Mouse (Mus musculus): ENCODE results near the gene Cdh22. TPM values are rescaled to one million over a fixed set of nuclear protein-coding genes. Genes with fewer than 3 reads are reported as not detected.

The Cdh22 gene
- polyA plus RNA-seq, 1 experiment from 2014 or later: 4.6 TPM

- Histone ChIP-seq H3K4me2 (replicated peaks; ENCODE audit: low read depth, low read length) (peak overlapping the region; percentile 13; the same call in 1 of the 2 replicates), H3K4me1 (replicated peaks; ENCODE audit: control insufficient read depth, insufficient read depth, low read length) (0 out of 2 replicates have a peak, but pooled peaks cover 7% of the 10 kb centered on the region), H3K4me3 (ENCODE audit: low read depth, low read length) (0 out of 2 replicates have a peak overlapping the region, but pooled peaks have one; percentile 8), H3K36me3 (ENCODE audit: control insufficient read depth, insufficient read depth, low read length) (no peaks in the 10 kb centered on the region), H3K27me3 (ENCODE audit: control insufficient read depth, insufficient read depth, low read length) (peaks cover 51% of the 10 kb centered on the region), H3K9ac (ENCODE audit: low read depth, low read length) (0 out of 2 replicates have a peak overlapping the region, but pooled peaks have one; percentile 19), H3K9me3 (ENCODE audit: control insufficient read depth, low read length) (no peaks in the 10 kb centered on the region), H3K27ac (ENCODE audit: low read depth, low read length) (no peak overlapping the region)
- WGBS: under 1% methylated on average over 52 of the region's 54 CpGs
- peak; percentile 96 for DNase-seq (ENCODE audit: low spot score)
- peak; percentile 57; the same call in 1 of the 2 replicates for ATAC-seq (ENCODE audit: low FRiP score)
Observed at GRCm38 (mm10) chr2:165112149-165112548, 122.5 kb downstream of the Cdh22 start.

GRCm38 (mm10) chr2:165106585-165106984 is 128.1 kb downstream of the Cdh22 start:
- no peak for DNase-seq (ENCODE audit: low spot score)
- 16% methylated on average over 18 of the region's 18 CpGs for WGBS
- no peaks in the 10 kb centered on the region for H3K9me3 ChIP-seq (ENCODE audit: control insufficient read depth, low read length)
- peaks cover 20% of the 10 kb centered on the region for H3K27me3 ChIP-seq (ENCODE audit: control insufficient read depth, insufficient read depth, low read length)
- no peak overlapping the region for H3K4me3 ChIP-seq (ENCODE audit: low read depth, low read length)
- no peaks in the 10 kb centered on the region for H3K36me3 ChIP-seq (ENCODE audit: control insufficient read depth, insufficient read depth, low read length)
- peak; percentile 57; the same call in 1 of the 2 replicates for ATAC-seq (ENCODE audit: low FRiP score)
- H3K4me2 ChIP-seq (replicated peaks; ENCODE audit: low read depth, low read length): no peak overlapping the region
- H3K4me1 ChIP-seq (replicated peaks; ENCODE audit: control insufficient read depth, insufficient read depth, low read length): peaks cover 6% of the 10 kb centered on the region
- no peak overlapping the region for H3K9ac ChIP-seq (ENCODE audit: low read depth, low read length)
- peak overlapping the region; percentile 47; the same call in 1 of the 2 replicates for H3K27ac ChIP-seq (ENCODE audit: low read depth, low read length)

GRCm38 (mm10) chr2:165105513-165106079 is 129.1 kb downstream of the Cdh22 start:
- H3K9ac ChIP-seq (ENCODE audit: low read depth, low read length): no peak overlapping the region
- H3K4me1 ChIP-seq (replicated peaks; ENCODE audit: control insufficient read depth, insufficient read depth, low read length): peaks cover 6% of the 10 kb centered on the region
- no peak overlapping the region for H3K4me3 ChIP-seq (ENCODE audit: low read depth, low read length)
- H3K27me3 ChIP-seq (ENCODE audit: control insufficient read depth, insufficient read depth, low read length): peaks cover 10% of the 10 kb centered on the region
- ATAC-seq (ENCODE audit: low FRiP score) (no peak), DNase-seq (ENCODE audit: low spot score) (no peak)
- 72% methylated on average over 16 of the region's 16 CpGs for whole genome bisulfite sequencing
- no peak overlapping the region for H3K27ac ChIP-seq (ENCODE audit: low read depth, low read length)
- no peaks in the 10 kb centered on the region for H3K36me3 ChIP-seq (ENCODE audit: control insufficient read depth, insufficient read depth, low read length)
- H3K9me3 ChIP-seq (ENCODE audit: control insufficient read depth, low read length): no peaks in the 10 kb centered on the region
- H3K4me2 ChIP-seq (replicated peaks; ENCODE audit: low read depth, low read length): no peak overlapping the region

- Histone ChIP-seq H3K9ac (ENCODE audit: low read depth, low read length) (no peak overlapping the region), H3K27me3 (ENCODE audit: control insufficient read depth, insufficient read depth, low read length) (no peaks in the 10 kb centered on the region; the same call in 1 of the 2 replicates), H3K9me3 (ENCODE audit: control insufficient read depth, low read length) (no peaks in the 10 kb centered on the region), H3K4me2 (replicated peaks; ENCODE audit: low read depth, low read length) (no peak overlapping the region), H3K4me3 (ENCODE audit: low read depth, low read length) (no peak overlapping the region), H3K36me3 (ENCODE audit: control insufficient read depth, insufficient read depth, low read length) (no peaks in the 10 kb centered on the region), H3K27ac (ENCODE audit: low read depth, low read length) (no peak overlapping the region), H3K4me1 (replicated peaks; ENCODE audit: control insufficient read depth, insufficient read depth, low read length) (peaks cover 6% of the 10 kb centered on the region)
- no peak for DNase-seq (ENCODE audit: low spot score)
- 78% methylated on average over 3 of the region's 3 CpGs for WGBS
- no peak for ATAC-seq (ENCODE audit: low FRiP score)
Observed at GRCm38 (mm10) chr2:165102920-165103319, 131.7 kb downstream of the Cdh22 start.

GRCm38 (mm10) chr2:165100749-165101148 is 133.9 kb downstream of the Cdh22 start:
- peaks cover 5% of the 10 kb centered on the region; the same call in 1 of the 2 replicates for H3K4me1 ChIP-seq (replicated peaks; ENCODE audit: control insufficient read depth, insufficient read depth, low read length)

GRCm38 (mm10) chr2:165098861-165099260 is 135.8 kb downstream of the Cdh22 start:
- Histone ChIP-seq H3K27ac (ENCODE audit: low read depth, low read length) (no peak overlapping the region), H3K4me2 (replicated peaks; ENCODE audit: low read depth, low read length) (no peak overlapping the region), H3K9ac (ENCODE audit: low read depth, low read length) (no peak overlapping the region), H3K27me3 (ENCODE audit: control insufficient read depth, insufficient read depth, low read length) (no peaks in the 10 kb centered on the region; the same call in 1 of the 2 replicates), H3K9me3 (ENCODE audit: control insufficient read depth, low read length) (no peaks in the 10 kb centered on the region), H3K4me1 (replicated peaks; ENCODE audit: control insufficient read depth, insufficient read depth, low read length) (peaks cover 5% of the 10 kb centered on the region; the same call in 1 of the 2 replicates), H3K4me3 (ENCODE audit: low read depth, low read length) (no peak overlapping the region), H3K36me3 (ENCODE audit: control insufficient read depth, insufficient read depth, low read length) (no peaks in the 10 kb centered on the region)
- no peak for DNase-seq (ENCODE audit: low spot score)
- no peak for ATAC-seq (ENCODE audit: low FRiP score)
- 87% methylated on average over 3 of the region's 3 CpGs for WGBS

More at GRCm38 (mm10) chr2:165100749-165101148, 133.9 kb downstream of the Cdh22 start:
- 9% methylated on average over 6 of the region's 6 CpGs for WGBS
- Histone ChIP-seq H3K9ac (ENCODE audit: low read depth, low read length) (no peak overlapping the region), H3K36me3 (ENCODE audit: control insufficient read depth, insufficient read depth, low read length) (no peaks in the 10 kb centered on the region), H3K27ac (ENCODE audit: low read depth, low read length) (no peak overlapping the region), H3K4me2 (replicated peaks; ENCODE audit: low read depth, low read length) (no peak overlapping the region), H3K27me3 (ENCODE audit: control insufficient read depth, insufficient read depth, low read length) (no peaks in the 10 kb centered on the region; the same call in 1 of the 2 replicates), H3K4me3 (ENCODE audit: low read depth, low read length) (no peak overlapping the region), H3K9me3 (ENCODE audit: control insufficient read depth, low read length) (no peaks in the 10 kb centered on the region)
- DNase-seq (ENCODE audit: low spot score): no peak
- no peak for ATAC-seq (ENCODE audit: low FRiP score)

- Histone ChIP-seq H3K9ac (ENCODE audit: low read depth, low read length) (no peak overlapping the region), H3K4me1 (replicated peaks; ENCODE audit: control insufficient read depth, insufficient read depth, low read length) (peaks cover 5% of the 10 kb centered on the region; the same call in 1 of the 2 replicates), H3K4me3 (ENCODE audit: low read depth, low read length) (no peak overlapping the region), H3K4me2 (replicated peaks; ENCODE audit: low read depth, low read length) (no peak overlapping the region), H3K9me3 (ENCODE audit: control insufficient read depth, low read length) (no peaks in the 10 kb centered on the region), H3K36me3 (ENCODE audit: control insufficient read depth, insufficient read depth, low read length) (no peaks in the 10 kb centered on the region), H3K27ac (ENCODE audit: low read depth, low read length) (peak overlapping the region; percentile 34; the same call in 1 of the 2 replicates), H3K27me3 (ENCODE audit: control insufficient read depth, insufficient read depth, low read length) (no peaks in the 10 kb centered on the region; the same call in 1 of the 2 replicates)
- 18% methylated on average over 10 of the region's 10 CpGs for WGBS
- DNase-seq (ENCODE audit: low spot score) (peak; percentile 58), ATAC-seq (ENCODE audit: low FRiP score) (peak; percentile 63)
Observed at GRCm38 (mm10) chr2:165096367-165096766, 138.3 kb downstream of the Cdh22 start.

- no peaks in the 10 kb centered on the region for H3K36me3 ChIP-seq (ENCODE audit: control insufficient read depth, insufficient read depth, low read length)
- H3K9me3 ChIP-seq (ENCODE audit: control insufficient read depth, low read length): no peaks in the 10 kb centered on the region
- no peak for DNase-seq (ENCODE audit: low spot score)
- H3K4me3 ChIP-seq (ENCODE audit: low read depth, low read length): no peak overlapping the region
- H3K27ac ChIP-seq (ENCODE audit: low read depth, low read length): no peak overlapping the region
- peaks cover 5% of the 10 kb centered on the region; the same call in 1 of the 2 replicates for H3K4me1 ChIP-seq (replicated peaks; ENCODE audit: control insufficient read depth, insufficient read depth, low read length)
- no peak for ATAC-seq (ENCODE audit: low FRiP score)
- 68% methylated on average over 7 of the region's 7 CpGs for WGBS
- H3K9ac ChIP-seq (ENCODE audit: low read depth, low read length): no peak overlapping the region
- no peak overlapping the region for H3K4me2 ChIP-seq (replicated peaks; ENCODE audit: low read depth, low read length)
- H3K27me3 ChIP-seq (ENCODE audit: control insufficient read depth, insufficient read depth, low read length): no peaks in the 10 kb centered on the region
Observed at GRCm38 (mm10) chr2:165092393-165092792, 142.3 kb downstream of the Cdh22 start.

Measured in hindbrain, embryonic 11.5 days (tissue).